Mouse (Mus musculus) limb, embryonic 14.5 days (tissue): ENCODE measurements around the gene Galnt6. TPM values are rescaled to one million over a fixed set of nuclear protein-coding genes. Genes with fewer than 3 reads are reported as not detected.

Experiments used
- ATAC-seq: fragments of 200-750 bp; cut with Nextera tagmentation; 2 replicates; pipeline ENCODE4 v1.8.0; 2017; ENCODE audit warnings: low read depth, moderate number of reproducible peaks, moderate TSS enrichment; ENCODE audit not compliant: low FRiP score
- DNase-seq: peaks from one replicate; pipeline ENCODE4 v3.0.0-alpha.2; 2015; ENCODE audit warnings: low spot score
- H3K27ac ChIP-seq: fragments of 300-500 bp; sonication (generic); replicated peaks from 2 replicates; pipeline ENCODE4 v1.5.1; 2014; ENCODE audit warnings: low read depth, mild to moderate bottlenecking, low read length, moderate library complexity, mixed read lengths
- H3K27me3 ChIP-seq: fragments of 300-500 bp; sonication (generic); 2 replicates; pipeline ENCODE4 v1.6.1; 2014; ENCODE audit warnings: low read length, mixed read lengths; ENCODE audit not compliant: control insufficient read depth, insufficient read depth
- H3K36me3 ChIP-seq: fragments of 300-500 bp; sonication (generic); 2 replicates; pipeline ENCODE4 v1.6.1; 2014; ENCODE audit warnings: mild to moderate bottlenecking, low read length, moderate library complexity, mixed read lengths; ENCODE audit not compliant: control insufficient read depth, insufficient read depth
- H3K4me1 ChIP-seq: fragments of 300-500 bp; sonication (generic); 2 replicates; pipeline ENCODE4 v1.6.1; 2014; ENCODE audit warnings: antibody characterized with exemption, low read length, mixed read lengths; ENCODE audit not compliant: control insufficient read depth, insufficient read depth
- H3K4me2 ChIP-seq: fragments of 300-500 bp; sonication (generic); replicated peaks from 2 replicates; pipeline ENCODE4 v1.6.1; 2014; ENCODE audit warnings: low read depth, mild to moderate bottlenecking, low read length, moderate library complexity; ENCODE audit not compliant: severe bottlenecking
- H3K4me3 ChIP-seq: fragments of 300-500 bp; sonication (generic); replicated peaks from 2 replicates; pipeline ENCODE4 v1.5.1; 2014; ENCODE audit warnings: low read length
- H3K9ac ChIP-seq: fragments of 300-500 bp; sonication (generic); 2 replicates; pipeline ENCODE4 v1.6.1; 2014; ENCODE audit warnings: mild to moderate bottlenecking, low read depth, low read length, moderate library complexity; ENCODE audit not compliant: severe bottlenecking
- H3K9me3 ChIP-seq: fragments of 300-500 bp; sonication (generic); 2 replicates; pipeline ENCODE4 v1.6.1; 2016; ENCODE audit warnings: low read length; ENCODE audit not compliant: control insufficient read depth
- POLR2A ChIP-seq: fragments of 200-500 bp; IDR thresholded peaks from 2 replicates; pipeline ENCODE4 v1.8.0; 2012; ENCODE audit warnings: inconsistent platforms, mild to moderate bottlenecking, moderate library complexity, borderline replicate concordance; ENCODE audit not compliant: insufficient read depth, insufficient read length; ENCODE audit errors: extremely low read depth
- WGBS: fragments of 180-500 bp; shearing (Covaris S2); extraction: QIAGEN DNeasy Blood & Tissue Kit; methylation state at CpG from one replicate; pipeline ENCODE4 v1.1.7; 2014; 5-methylcytosine and 5-hydroxymethylcytosine counted together
- polyA plus RNA-seq, 2 experiments: library from polyadenylated mRNA; depleted of rRNA in 1 of 2; stranded (reverse) in 1 of 2; unstranded in 1 of 2; fragments of >200 nt; fragmentation: Nextera tagmentation in 1 of 2; extraction: Ambion mirVana in 1 of 2; gene quantifications; 2 replicates each; pipeline versions ENCODE4 v1.2.1 to v1.2.3; 2012 to 2014

Galnt6 gene
- polyA plus RNA-seq, 2 experiments = 1.1 to 1.9 TPM

GRCm38 (mm10) chr15:100666219-100666696 lies 62.9 kb downstream of the Galnt6 start:
- 8% methylated on average over 7 of the region's 7 CpGs for whole genome bisulfite sequencing
- Histone ChIP-seq H3K9ac (no peak overlapping the region), H3K27me3 (no peaks in the 10 kb centered on the region), H3K4me2 (no peak overlapping the region), H3K4me3 (no peak overlapping the region), H3K36me3 (no peaks in the 10 kb centered on the region), H3K4me1 (no peaks in the 10 kb centered on the region), H3K9me3 (no peaks in the 10 kb centered on the region), H3K27ac (no peak overlapping the region)
- DNase-seq = no peak
- no peak for TF ChIP-seq POLR2A
- no peak for ATAC-seq

- H3K36me3 ChIP-seq = no peaks in the 10 kb centered on the region
- no peak overlapping the region for H3K4me3 ChIP-seq
- no peak overlapping the region for H3K4me2 ChIP-seq
- no peak overlapping the region for H3K27ac ChIP-seq
- no peak for TF ChIP-seq POLR2A
- DNase-seq = no peak
- no peaks in the 10 kb centered on the region for H3K27me3 ChIP-seq
- no peak overlapping the region for H3K9ac ChIP-seq
- H3K4me1 ChIP-seq = no peaks in the 10 kb centered on the region
- no peak for ATAC-seq
- H3K9me3 ChIP-seq = no peaks in the 10 kb centered on the region
- WGBS = 34% methylated on average over 9 of the region's 9 CpGs
Observed at GRCm38 (mm10) chr15:100665411-100666218, 63.6 kb downstream of the Galnt6 start.

GRCm38 (mm10) chr15:100664813-100665274 lies 64.3 kb downstream of the Galnt6 start:
- H3K27ac ChIP-seq = no peak overlapping the region
- no peaks in the 10 kb centered on the region for H3K4me1 ChIP-seq
- DNase-seq (no peak), ATAC-seq (no peak)
- 73% methylated on average over 9 of the region's 9 CpGs for WGBS
- no peak overlapping the region for H3K4me3 ChIP-seq
- H3K4me2 ChIP-seq = no peak overlapping the region
- H3K36me3 ChIP-seq = no peaks in the 10 kb centered on the region
- H3K9ac ChIP-seq = no peak overlapping the region
- H3K27me3 ChIP-seq = no peaks in the 10 kb centered on the region
- H3K9me3 ChIP-seq = no peaks in the 10 kb centered on the region
- TF ChIP-seq POLR2A = no peak

- no peak overlapping the region for H3K27ac ChIP-seq
- 91% methylated on average over 5 of the region's 5 CpGs for WGBS
- no peak overlapping the region for H3K9ac ChIP-seq
- no peaks in the 10 kb centered on the region for H3K36me3 ChIP-seq
- H3K4me1 ChIP-seq = no peaks in the 10 kb centered on the region
- DNase-seq (no peak), ATAC-seq (no peak)
- H3K4me2 ChIP-seq = no peak overlapping the region
- no peak for TF ChIP-seq POLR2A
- no peaks in the 10 kb centered on the region for H3K9me3 ChIP-seq
- H3K27me3 ChIP-seq = no peaks in the 10 kb centered on the region
- no peak overlapping the region for H3K4me3 ChIP-seq
Observed at GRCm38 (mm10) chr15:100660805-100661204, 68.4 kb downstream of the Galnt6 start.

- no peak overlapping the region for H3K27ac ChIP-seq
- H3K4me1 ChIP-seq = no peaks in the 10 kb centered on the region
- ATAC-seq = no peak
- H3K36me3 ChIP-seq = no peaks in the 10 kb centered on the region
- H3K9me3 ChIP-seq = no peaks in the 10 kb centered on the region
- H3K9ac ChIP-seq = no peak overlapping the region
- no peak overlapping the region for H3K4me2 ChIP-seq
- no peak overlapping the region for H3K4me3 ChIP-seq
- no peak for TF ChIP-seq POLR2A
- no peak for DNase-seq
- H3K27me3 ChIP-seq = no peaks in the 10 kb centered on the region
- 81% methylated on average over 9 of the region's 9 CpGs for WGBS
Observed at GRCm38 (mm10) chr15:100660306-100660705, 68.9 kb downstream of the Galnt6 start.

- Histone ChIP-seq H3K4me1 (no peaks in the 10 kb centered on the region), H3K9ac (no peak overlapping the region), H3K4me2 (no peak overlapping the region), H3K36me3 (no peaks in the 10 kb centered on the region), H3K27ac (no peak overlapping the region), H3K27me3 (no peaks in the 10 kb centered on the region), H3K4me3 (no peak overlapping the region), H3K9me3 (no peaks in the 10 kb centered on the region)
- DNase-seq (no peak), ATAC-seq (no peak)
- no peak for TF ChIP-seq POLR2A
- WGBS = 86% methylated on average over 5 of the region's 5 CpGs
Observed at GRCm38 (mm10) chr15:100655201-100655600, 74.0 kb downstream of the Galnt6 start.
